Mouse (Mus musculus): Measurements from ENCODE around the gene Lmln. TPM values are rescaled to one million over a fixed set of nuclear protein-coding genes. Genes with fewer than 3 reads are reported as not detected.
"Not testable (repeated sequence)": the region's sequence is repeated elsewhere in the genome, so short reads cannot be mapped to it uniquely, and the experiment has no call there.

Gene Lmln
- polyA plus RNA-seq, 1 experiment from 2014 or later: 3.3 TPM

GRCm38 (mm10) chr16:33127052-33127451 lies 64.7 kb downstream of the Lmln start:
- DNase-seq (ENCODE audit: low spot score): peak; percentile 56
- Histone ChIP-seq H3K27ac (ENCODE audit: low read depth) (no peak overlapping the region), H3K4me1 (replicated peaks; ENCODE audit: control insufficient read depth, insufficient read depth, low read length) (peaks cover 14% of the 10 kb centered on the region; the same call in 1 of the 2 replicates), H3K27me3 (replicated peaks; ENCODE audit: control insufficient read depth, insufficient read depth, low read length) (no peaks in the 10 kb centered on the region), H3K4me3 (ENCODE audit: low read depth, low read length) (no peak overlapping the region), H3K4me2 (ENCODE audit: low read length) (no peak overlapping the region), H3K9me3 (ENCODE audit: control insufficient read depth, low read length) (no peaks in the 10 kb centered on the region), H3K9ac (ENCODE audit: low read length) (no peak overlapping the region), H3K36me3 (ENCODE audit: control insufficient read depth, insufficient read depth, low read length) (no peaks in the 10 kb centered on the region; the same call in 1 of the 2 replicates)
- ATAC-seq (replicated peaks; ENCODE audit: low FRiP score, low TSS enrichment, low read depth): 0 out of 2 replicates have a peak, but pooled peaks have one; percentile 63
- WGBS: 45% methylated on average over 6 of the region's 6 CpGs

- no peak for DNase-seq (ENCODE audit: low spot score)
- Histone ChIP-seq H3K9ac (ENCODE audit: low read length) (no peak overlapping the region), H3K4me1 (replicated peaks; ENCODE audit: control insufficient read depth, insufficient read depth, low read length) (no peaks in the 10 kb centered on the region), H3K4me2 (ENCODE audit: low read length) (no peak overlapping the region), H3K4me3 (ENCODE audit: low read depth, low read length) (no peak overlapping the region), H3K27me3 (replicated peaks; ENCODE audit: control insufficient read depth, insufficient read depth, low read length) (no peaks in the 10 kb centered on the region), H3K27ac (ENCODE audit: low read depth) (no peak overlapping the region), H3K9me3 (ENCODE audit: control insufficient read depth, low read length) (no peaks in the 10 kb centered on the region), H3K36me3 (ENCODE audit: control insufficient read depth, insufficient read depth, low read length) (no peaks in the 10 kb centered on the region)
- ATAC-seq (replicated peaks; ENCODE audit: low FRiP score, low TSS enrichment, low read depth): no peak
- WGBS: 49% methylated on average over 4 of the region's 4 CpGs
Observed at GRCm38 (mm10) chr16:33130731-33131130, 68.4 kb downstream of the Lmln start.

- no peaks in the 10 kb centered on the region for H3K9me3 ChIP-seq (ENCODE audit: control insufficient read depth, low read length)
- 75% methylated on average over 13 of the region's 13 CpGs for WGBS
Observed at GRCm38 (mm10) chr16:33133186-33133585, 70.9 kb downstream of the Lmln start.

GRCm38 (mm10) chr16:33135167-33135566 lies 72.8 kb downstream of the Lmln start:
- H3K27ac ChIP-seq (ENCODE audit: low read depth): no peak overlapping the region
- no peaks in the 10 kb centered on the region for H3K36me3 ChIP-seq (ENCODE audit: control insufficient read depth, insufficient read depth, low read length)
- no peaks in the 10 kb centered on the region for H3K9me3 ChIP-seq (ENCODE audit: control insufficient read depth, low read length)
- no peak for ATAC-seq (replicated peaks; ENCODE audit: low FRiP score, low TSS enrichment, low read depth)
- no peak overlapping the region for H3K4me2 ChIP-seq (ENCODE audit: low read length)
- DNase-seq (ENCODE audit: low spot score): no peak
- no peak overlapping the region for H3K4me3 ChIP-seq (ENCODE audit: low read depth, low read length)
- H3K27me3 ChIP-seq (replicated peaks; ENCODE audit: control insufficient read depth, insufficient read depth, low read length): no peaks in the 10 kb centered on the region
- no peaks in the 10 kb centered on the region for H3K4me1 ChIP-seq (replicated peaks; ENCODE audit: control insufficient read depth, insufficient read depth, low read length)
- 69% methylated on average over 4 of the region's 4 CpGs for WGBS
- no peak overlapping the region for H3K9ac ChIP-seq (ENCODE audit: low read length)

More at GRCm38 (mm10) chr16:33133186-33133585, 70.9 kb downstream of the Lmln start:
- Histone ChIP-seq H3K4me1 (replicated peaks; ENCODE audit: control insufficient read depth, insufficient read depth, low read length) (no peaks in the 10 kb centered on the region), H3K4me3 (ENCODE audit: low read depth, low read length) (no peak overlapping the region), H3K27me3 (replicated peaks; ENCODE audit: control insufficient read depth, insufficient read depth, low read length) (no peaks in the 10 kb centered on the region), H3K4me2 (ENCODE audit: low read length) (no peak overlapping the region), H3K9ac (ENCODE audit: low read length) (no peak overlapping the region), H3K27ac (ENCODE audit: low read depth) (no peak overlapping the region), H3K36me3 (ENCODE audit: control insufficient read depth, insufficient read depth, low read length) (no peaks in the 10 kb centered on the region)
- ATAC-seq (replicated peaks; ENCODE audit: low FRiP score, low TSS enrichment, low read depth) (no peak), DNase-seq (ENCODE audit: low spot score) (no peak)

GRCm38 (mm10) chr16:33139061-33139460 lies 76.7 kb downstream of the Lmln start:
- H3K9ac ChIP-seq (ENCODE audit: low read length); H3K27me3 ChIP-seq (replicated peaks; ENCODE audit: control insufficient read depth, insufficient read depth, low read length); H3K4me3 ChIP-seq (ENCODE audit: low read depth, low read length); H3K27ac ChIP-seq (ENCODE audit: low read depth); H3K4me1 ChIP-seq (replicated peaks; ENCODE audit: control insufficient read depth, insufficient read depth, low read length); ATAC-seq (replicated peaks; ENCODE audit: low FRiP score, low TSS enrichment, low read depth); DNase-seq (ENCODE audit: low spot score); H3K4me2 ChIP-seq (ENCODE audit: low read length); H3K36me3 ChIP-seq (ENCODE audit: control insufficient read depth, insufficient read depth, low read length); H3K9me3 ChIP-seq (ENCODE audit: control insufficient read depth, low read length): not testable (repeated sequence)
- 79% methylated on average over 6 of the region's 7 CpGs for WGBS

GRCm38 (mm10) chr16:33141758-33142280 lies 79.5 kb downstream of the Lmln start:
- H3K4me2 ChIP-seq (ENCODE audit: low read length): no peak overlapping the region
- no peaks in the 10 kb centered on the region for H3K9me3 ChIP-seq (ENCODE audit: control insufficient read depth, low read length)
- H3K27ac ChIP-seq (ENCODE audit: low read depth): no peak overlapping the region
- H3K4me3 ChIP-seq (ENCODE audit: low read depth, low read length): no peak overlapping the region
- DNase-seq (ENCODE audit: low spot score) (no peak), ATAC-seq (replicated peaks; ENCODE audit: low FRiP score, low TSS enrichment, low read depth) (no peak)
- no peaks in the 10 kb centered on the region for H3K4me1 ChIP-seq (replicated peaks; ENCODE audit: control insufficient read depth, insufficient read depth, low read length)
- H3K9ac ChIP-seq (ENCODE audit: low read length): no peak overlapping the region
- H3K36me3 ChIP-seq (ENCODE audit: control insufficient read depth, insufficient read depth, low read length): no peaks in the 10 kb centered on the region
- WGBS: 57% methylated on average over 3 of the region's 3 CpGs
- no peaks in the 10 kb centered on the region for H3K27me3 ChIP-seq (replicated peaks; ENCODE audit: control insufficient read depth, insufficient read depth, low read length)

GRCm38 (mm10) chr16:33143452-33143851 lies 81.1 kb downstream of the Lmln start:
- H3K4me3 ChIP-seq (ENCODE audit: low read depth, low read length): no peak overlapping the region
- DNase-seq (ENCODE audit: low spot score): no peak
- WGBS: 54% methylated on average over 2 of the region's 2 CpGs
- no peak overlapping the region for H3K4me2 ChIP-seq (ENCODE audit: low read length)
- H3K27me3 ChIP-seq (replicated peaks; ENCODE audit: control insufficient read depth, insufficient read depth, low read length): no peaks in the 10 kb centered on the region
- no peaks in the 10 kb centered on the region for H3K36me3 ChIP-seq (ENCODE audit: control insufficient read depth, insufficient read depth, low read length)
- H3K9ac ChIP-seq (ENCODE audit: low read length): no peak overlapping the region
- no peak for ATAC-seq (replicated peaks; ENCODE audit: low FRiP score, low TSS enrichment, low read depth)
- H3K4me1 ChIP-seq (replicated peaks; ENCODE audit: control insufficient read depth, insufficient read depth, low read length): no peaks in the 10 kb centered on the region
- H3K9me3 ChIP-seq (ENCODE audit: control insufficient read depth, low read length): no peaks in the 10 kb centered on the region
- no peak overlapping the region for H3K27ac ChIP-seq (ENCODE audit: low read depth)

GRCm38 (mm10) chr16:33146185-33146584 lies 83.9 kb downstream of the Lmln start:
- no peak for DNase-seq (ENCODE audit: low spot score)
- no peaks in the 10 kb centered on the region for H3K27me3 ChIP-seq (replicated peaks; ENCODE audit: control insufficient read depth, insufficient read depth, low read length)
- no peak for ATAC-seq (replicated peaks; ENCODE audit: low FRiP score, low TSS enrichment, low read depth)
- H3K27ac ChIP-seq (ENCODE audit: low read depth): no peak overlapping the region
- no peaks in the 10 kb centered on the region for H3K36me3 ChIP-seq (ENCODE audit: control insufficient read depth, insufficient read depth, low read length)
- no peaks in the 10 kb centered on the region for H3K9me3 ChIP-seq (ENCODE audit: control insufficient read depth, low read length)
- whole genome bisulfite sequencing: 93% methylated on average over 3 of the region's 3 CpGs
- H3K9ac ChIP-seq (ENCODE audit: low read length): no peak overlapping the region
- H3K4me2 ChIP-seq (ENCODE audit: low read length): no peak overlapping the region
- H3K4me3 ChIP-seq (ENCODE audit: low read depth, low read length): no peak overlapping the region
- H3K4me1 ChIP-seq (replicated peaks; ENCODE audit: control insufficient read depth, insufficient read depth, low read length): no peaks in the 10 kb centered on the region

- H3K27me3 ChIP-seq (replicated peaks; ENCODE audit: control insufficient read depth, insufficient read depth, low read length): no peaks in the 10 kb centered on the region
- H3K27ac ChIP-seq (ENCODE audit: low read depth): no peak overlapping the region
- WGBS: 83% methylated on average over 4 of the region's 4 CpGs
- DNase-seq (ENCODE audit: low spot score) (no peak), ATAC-seq (replicated peaks; ENCODE audit: low FRiP score, low TSS enrichment, low read depth) (no peak)
- no peaks in the 10 kb centered on the region for H3K4me1 ChIP-seq (replicated peaks; ENCODE audit: control insufficient read depth, insufficient read depth, low read length)
- H3K36me3 ChIP-seq (ENCODE audit: control insufficient read depth, insufficient read depth, low read length): no peaks in the 10 kb centered on the region
- H3K9ac ChIP-seq (ENCODE audit: low read length): no peak overlapping the region
- no peak overlapping the region for H3K4me3 ChIP-seq (ENCODE audit: low read depth, low read length)
- no peak overlapping the region for H3K4me2 ChIP-seq (ENCODE audit: low read length)
- H3K9me3 ChIP-seq (ENCODE audit: control insufficient read depth, low read length): no peaks in the 10 kb centered on the region
Observed at GRCm38 (mm10) chr16:33148135-33148534, 85.8 kb downstream of the Lmln start.

Data from intestine, embryonic 14.5 days (tissue).